Mouse (Mus musculus) adrenal gland, adult 2 months (tissue): Measurements from ENCODE around the gene Mark1. TPM values are rescaled to one million over a fixed set of nuclear protein-coding genes. Genes with fewer than 3 reads are reported as not detected.

ENCODE experiments used
- DNase-seq: peaks from one replicate; pipeline ENCODE4 v3.0.0; 2021
- long read RNA-seq: library from polyadenylated mRNA; stranded (forward); transcript quantifications from one replicate; pipeline ENCODE4 v2.0.0, GENCODE M21; 2021
- polyA plus RNA-seq: library from polyadenylated mRNA; depleted of rRNA; stranded (reverse); fragments of >200 nt; gene quantifications from 2 replicates; pipeline ENCODE4 v1.2.3, GENCODE M21; 2012; rRNA removed
- total RNA-seq, 2 experiments: library from RNA; stranded (reverse); gene quantifications; 2 replicates each; pipeline ENCODE4 v1.2.3; 2021

The Mark1 gene
- 1 to 10 TPM; 5.3 to 9.6 TPM for total RNA-seq
- 4.5 and 4.9 TPM in 2 replicates for polyA plus RNA-seq
- long read RNA-seq, full-length matches to known transcripts = 10 of 19 reads
- long read RNA-seq, partial matches to known transcripts = 2 of 19 reads
- long read RNA-seq, other reads (novel, unspliced or antisense) = 7 of 19 reads

DNA sequence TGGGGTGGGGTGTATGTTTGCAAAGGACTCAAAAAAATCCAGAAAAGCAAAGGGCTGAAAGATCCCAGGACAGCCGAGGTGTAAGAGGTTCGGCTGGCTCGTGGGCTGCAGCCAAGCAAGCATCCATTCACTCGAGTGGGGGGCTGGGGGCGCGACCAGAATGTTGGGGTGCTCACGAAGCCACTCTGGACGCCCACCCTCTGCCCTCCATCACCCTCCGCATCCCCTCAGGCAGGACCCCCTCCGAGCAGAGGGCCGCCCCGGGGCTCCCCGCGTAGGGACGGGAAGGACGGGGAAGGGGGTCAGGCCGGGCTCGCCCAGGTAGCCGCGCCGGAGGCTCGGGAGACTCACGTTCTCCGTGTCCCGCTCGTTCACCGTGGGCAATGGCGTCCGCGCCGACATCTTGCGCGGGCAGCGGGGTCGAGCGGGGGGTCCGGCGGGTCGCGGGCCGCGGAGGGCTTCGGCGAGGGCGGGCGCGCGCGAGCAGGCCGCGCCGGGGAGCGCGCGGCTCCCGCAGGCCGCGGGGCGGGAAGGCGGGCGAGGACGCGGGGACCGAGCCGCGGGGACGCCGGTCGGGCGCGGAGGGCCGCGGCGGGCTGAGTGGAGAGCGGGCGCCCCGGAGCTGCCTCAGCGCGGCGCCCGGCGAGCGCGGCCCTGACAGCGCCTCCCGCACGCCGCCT lies at the start of gene Mark1:
TSS of gene Mark1 (minus strand) at position 500 of the 680 bp plus-strand sequence.
- peak; percentile 41 for DNase-seq

GRCm38 (mm10) chr1:185047516-185048247 lies 48.3 kb upstream of the Mark1 start:
- DNase-seq = peak; percentile 13

GRCm38 (mm10) chr1:185046513-185046912 lies 47.1 kb upstream of the Mark1 start:
- peak; percentile 15 for DNase-seq

- no peak for DNase-seq
Observed at GRCm38 (mm10) chr1:185038183-185038686, 38.9 kb upstream of the Mark1 start.

GRCm38 (mm10) chr1:185030565-185030964 lies 31.2 kb upstream of the Mark1 start:
- no peak for DNase-seq

- DNase-seq = no peak
Observed at GRCm38 (mm10) chr1:185020429-185021168, 21.2 kb upstream of the Mark1 start.

DNA sequence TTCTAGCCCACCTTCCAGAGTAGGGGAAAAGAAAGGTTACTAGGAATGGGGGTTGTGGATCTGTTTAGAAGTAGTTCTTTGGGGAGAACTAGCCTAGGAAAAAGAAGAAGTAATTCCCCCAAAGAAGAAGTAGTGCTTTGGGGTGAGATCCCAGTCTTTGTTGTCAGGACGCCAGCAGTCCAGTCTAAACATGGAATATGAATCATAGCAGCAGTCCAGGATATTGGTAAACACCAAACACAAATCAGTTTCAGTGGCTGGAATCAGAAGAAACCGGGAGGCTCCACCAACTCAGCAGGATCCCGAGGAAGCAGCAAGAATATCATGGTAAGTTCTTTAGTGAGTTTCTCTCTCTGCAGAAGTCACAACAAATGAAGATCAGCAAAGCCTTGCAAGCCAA lies 13.2 kb upstream of the Mark1 start:
- DNase-seq = no peak

GRCm38 (mm10) chr1:185007066-185007465 lies 7.7 kb upstream of the Mark1 start:
- DNase-seq = no peak

DNA sequence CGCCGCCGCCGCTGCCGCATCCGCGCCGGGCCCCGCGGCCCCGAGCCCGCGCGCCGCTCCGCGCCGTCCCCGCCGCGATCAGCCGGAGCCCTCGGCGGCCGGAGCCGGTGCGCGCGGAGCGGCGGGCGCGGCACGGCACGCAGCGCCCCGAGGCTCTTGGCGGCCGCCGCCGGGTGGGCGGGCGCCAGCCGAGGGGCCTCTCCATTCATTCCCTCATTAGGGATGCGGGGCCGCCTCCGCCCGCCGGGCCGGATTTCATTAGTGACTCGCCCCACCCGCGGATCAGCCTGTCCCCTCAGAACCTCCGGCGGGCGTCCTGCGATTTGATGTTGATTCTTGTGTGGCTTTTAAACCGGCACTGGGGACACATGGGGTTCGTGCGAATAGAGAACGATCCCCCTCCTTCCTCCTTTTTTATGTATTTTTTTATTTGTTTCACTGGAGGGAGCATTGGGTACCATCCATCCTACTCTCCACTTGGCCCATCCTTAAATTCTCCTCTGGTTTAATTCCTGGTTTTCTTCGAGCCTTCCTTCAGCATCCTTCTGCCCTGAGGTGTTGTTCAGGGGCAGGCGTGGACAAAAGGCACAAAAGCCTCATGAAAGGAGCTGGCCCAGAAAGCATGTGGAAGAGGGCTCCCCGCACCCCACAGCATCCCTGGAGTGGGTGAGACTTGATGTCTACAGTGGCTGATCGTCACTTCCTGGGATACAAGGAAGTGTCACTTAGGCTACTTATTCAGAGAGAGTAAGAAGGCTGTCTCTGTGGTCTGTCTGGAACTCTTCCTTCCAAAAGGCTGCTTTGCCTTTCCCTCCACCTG lies 620 bp upstream of the Mark1 start:
- peak; percentile 43 for DNase-seq

- no peak for DNase-seq
Observed at GRCm38 (mm10) chr1:184998631-184999030, 739 bp downstream of the Mark1 start.

GRCm38 (mm10) chr1:184998161-184998560 lies 1.2 kb downstream of the Mark1 start:
- DNase-seq = no peak

DNA sequence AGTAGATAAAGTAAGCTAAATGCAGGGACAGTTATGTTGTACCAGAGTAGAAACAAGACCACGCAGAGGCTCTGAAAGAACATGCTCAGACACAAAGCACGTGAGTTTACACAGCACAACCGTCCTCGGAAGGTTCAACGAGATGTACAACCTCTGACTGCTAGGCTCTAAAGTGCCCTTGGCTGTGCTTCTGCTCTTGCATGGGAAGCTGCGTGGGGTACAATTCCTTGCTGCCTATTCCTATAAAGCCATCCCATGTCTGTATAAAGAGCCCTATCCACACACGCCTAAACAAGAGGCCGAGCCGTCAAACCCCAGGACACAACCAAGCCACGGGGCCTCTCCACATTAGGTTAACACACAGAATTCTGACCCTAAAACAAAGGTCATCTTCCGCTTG lies 1.9 kb downstream of the Mark1 start:
- no peak for DNase-seq

DNA sequence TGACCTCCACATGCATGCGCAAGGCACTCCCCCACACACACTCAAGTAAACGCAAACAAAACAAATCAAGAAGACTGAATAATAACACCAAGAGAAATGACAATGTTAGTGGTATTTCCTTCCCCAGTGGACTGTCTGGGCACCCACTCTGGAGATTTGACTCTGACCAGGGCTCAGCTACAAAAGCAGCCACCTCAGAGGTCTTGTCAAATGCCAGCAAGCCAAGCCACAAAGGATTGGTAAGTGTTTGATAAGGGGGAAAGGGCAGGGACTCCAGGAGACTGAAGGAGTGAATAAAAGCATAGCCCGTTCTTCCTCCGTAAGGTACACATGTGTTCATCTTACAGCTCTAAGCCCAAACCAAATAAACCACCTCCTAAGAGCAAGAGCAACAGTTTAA lies 4.0 kb downstream of the Mark1 start:
- no peak for DNase-seq

DNA sequence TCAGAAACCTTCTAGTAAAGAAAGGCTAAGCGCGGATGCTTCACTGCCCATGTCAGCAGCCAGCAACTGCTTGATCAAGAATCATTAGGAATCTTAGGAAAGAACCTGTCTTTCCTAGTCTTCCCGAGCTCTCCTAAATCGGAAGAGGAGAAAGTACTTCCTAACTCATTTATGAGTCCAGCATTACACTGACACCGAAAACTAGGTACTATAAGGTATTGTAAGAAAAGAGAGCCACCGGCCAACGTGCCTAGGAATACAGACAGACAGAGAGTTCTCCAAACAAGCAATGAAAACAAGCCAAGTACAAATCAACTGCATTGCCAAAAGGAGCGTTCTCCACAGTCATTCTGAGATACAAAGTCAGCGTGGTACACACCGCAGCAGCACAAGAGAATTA lies 8.2 kb downstream of the Mark1 start:
- no peak for DNase-seq

DNA sequence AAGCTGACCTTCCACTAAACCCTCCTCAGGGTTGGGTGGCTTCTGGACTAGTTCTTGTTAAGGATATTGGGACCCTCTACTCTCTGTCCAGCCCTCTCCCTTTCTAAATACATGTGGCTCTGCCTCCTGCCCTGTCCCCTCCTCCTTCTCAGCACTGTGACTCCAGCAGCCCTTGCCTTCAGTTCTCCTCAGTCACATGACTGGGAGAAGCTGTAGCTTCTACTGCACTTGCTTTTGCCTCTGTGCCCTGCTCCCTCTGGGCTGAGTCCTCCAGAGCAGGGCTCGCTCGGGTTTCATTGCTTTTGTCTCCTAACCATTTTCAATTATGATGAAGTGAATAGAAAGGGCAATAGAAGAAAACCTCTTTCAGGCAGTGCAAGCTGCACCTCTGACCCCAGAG lies 12.6 kb downstream of the Mark1 start:
- DNase-seq = no peak

DNA sequence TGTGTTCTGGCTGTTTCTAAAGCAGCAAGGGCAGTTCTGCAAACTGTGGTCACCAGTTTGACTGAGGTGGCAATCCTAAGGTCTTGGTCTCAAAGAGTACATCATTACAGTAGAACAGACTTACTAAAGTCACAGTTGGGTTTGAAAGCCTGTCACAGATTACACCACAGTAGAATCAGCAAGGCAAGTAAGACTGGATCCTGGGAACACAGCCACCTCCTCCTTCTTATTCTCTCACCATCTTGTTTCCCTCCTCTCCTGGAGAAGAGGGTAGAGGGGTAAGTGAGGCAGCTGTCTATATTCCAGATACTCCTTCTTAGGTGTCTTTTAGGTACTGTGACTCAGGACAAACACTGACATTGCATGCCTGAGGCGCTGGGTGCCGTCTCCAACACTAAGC lies 14.6 kb downstream of the Mark1 start:
- DNase-seq = no peak

DNA sequence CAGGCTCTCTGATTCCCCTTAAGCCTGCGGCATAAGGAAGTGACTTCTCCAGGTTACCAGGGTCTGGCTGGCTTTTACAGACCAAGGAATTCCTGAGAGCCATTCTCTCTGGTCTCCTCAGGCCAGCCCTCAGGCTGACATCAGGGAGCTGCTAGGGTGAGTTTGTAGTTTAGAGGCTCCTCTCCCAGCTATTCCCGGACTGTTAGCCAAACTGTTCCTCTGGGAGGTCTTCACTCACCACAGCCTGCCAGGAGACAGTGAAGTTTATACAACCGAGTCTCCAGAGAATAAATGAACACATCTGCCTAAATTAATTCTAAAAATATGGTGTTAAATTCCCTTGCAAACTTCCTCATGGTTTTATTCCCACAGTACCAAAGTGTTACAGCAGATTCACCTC lies 15.6 kb downstream of the Mark1 start:
- no peak for DNase-seq

DNA sequence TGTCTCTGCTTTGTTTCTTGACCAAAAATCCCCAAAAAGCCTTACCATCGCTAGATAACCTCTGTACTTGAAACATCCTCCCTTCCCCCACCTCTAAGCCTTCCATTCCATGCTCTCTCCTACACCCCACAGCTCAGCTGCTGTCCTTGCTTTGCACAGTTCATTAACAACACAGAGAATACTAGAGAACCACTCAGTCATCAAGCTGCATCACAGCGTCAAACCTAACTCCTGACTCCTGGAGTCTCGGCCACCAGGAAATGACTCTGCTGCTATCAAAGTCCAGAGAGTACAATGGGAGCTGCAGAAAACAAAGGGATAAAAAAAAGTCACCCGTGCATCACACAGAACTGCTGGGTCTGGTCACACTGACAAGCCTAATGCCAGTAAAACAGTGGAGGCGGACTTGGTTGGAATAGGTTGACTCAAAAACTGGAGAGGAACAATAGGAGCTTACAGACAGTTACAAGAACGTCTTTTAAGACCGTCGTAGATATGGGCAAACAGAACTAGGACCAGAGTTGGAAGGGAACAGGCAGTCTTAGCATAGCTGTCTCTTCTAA lies 27.1 kb downstream of the Mark1 start:
- no peak for DNase-seq

- no peak for DNase-seq
Observed at GRCm38 (mm10) chr1:184969374-184969773, 30.0 kb downstream of the Mark1 start.

- peak; percentile 66 for DNase-seq
Observed at GRCm38 (mm10) chr1:184965682-184966360, 33.5 kb downstream of the Mark1 start.
